Mouse (Mus musculus) megakaryocyte, embryonic 14.5 days (primary cell): ENCODE data around the gene Ube4b. TPM values are rescaled to one million over a fixed set of nuclear protein-coding genes. Genes with fewer than 3 reads are reported as not detected.

Experiments
- H3K27me3 ChIP-seq: replicated peaks from 2 replicates; pipeline ENCODE3; 2012; ENCODE audit warnings: inconsistent platforms
- H3K36me3 ChIP-seq: replicated peaks from 2 replicates; pipeline ENCODE3; 2012; ENCODE audit warnings: low read length, inconsistent platforms, mixed read lengths
- H3K4me1 ChIP-seq: 2 replicates; pipeline ENCODE4 v1.6.1; 2012; ENCODE audit warnings: inconsistent platforms
- H3K4me3 ChIP-seq: replicated peaks from 2 replicates; pipeline ENCODE3; 2012; ENCODE audit warnings: moderate library complexity, mild to moderate bottlenecking, inconsistent platforms
- H3K9me3 ChIP-seq: 2 replicates; pipeline ENCODE4 v1.6.1; 2012; ENCODE audit warnings: inconsistent platforms
- FLI1 ChIP-seq: IDR thresholded peaks from 2 replicates; pipeline ENCODE4 v1.6.1; 2012; ENCODE audit warnings: low read length, inconsistent platforms, mixed read lengths
- GATA1 ChIP-seq: IDR thresholded peaks from 3 replicates; pipeline ENCODE4 v1.6.1; 2012; ENCODE audit warnings: mixed read lengths, low read length, inconsistent platforms, borderline replicate concordance
- polyA plus RNA-seq: library from polyadenylated mRNA; stranded (reverse); fragments of >175 nt; gene quantifications from 2 replicates; pipeline ENCODE4 v1.2.3, GENCODE M21; 2012; ENCODE audit warnings: low replicate concordance; ENCODE audit not compliant: insufficient read depth

The Ube4b gene
- polyA plus RNA-seq, 1 experiment = 134 TPM

- H3K4me1 ChIP-seq = no peaks in the 10 kb centered on the region; the same call in 1 of the 2 replicates
- TF ChIP-seq FLI1 (no peak), GATA1 (no peak)
- peak overlapping the region; percentile 56 for H3K4me3 ChIP-seq
Observed at GRCm38 (mm10) chr4:149365702-149366370, 60.7 kb downstream of the Ube4b start.

GRCm38 (mm10) chr4:149364896-149365295 lies 61.7 kb downstream of the Ube4b start:
- Histone ChIP-seq H3K36me3 (peaks cover 99% of the 10 kb centered on the region), H3K4me3 (no peak overlapping the region), H3K9me3 (no peaks in the 10 kb centered on the region)

More at GRCm38 (mm10) chr4:149365702-149366370, 60.7 kb downstream of the Ube4b start:
- H3K36me3 ChIP-seq = peaks cover 96% of the 10 kb centered on the region
- no peaks in the 10 kb centered on the region for H3K27me3 ChIP-seq
- H3K9me3 ChIP-seq = peaks cover under 1% of the 10 kb centered on the region; the same call in 1 of the 2 replicates

GRCm38 (mm10) chr4:149361051-149361450 lies 65.5 kb downstream of the Ube4b start:
- TF ChIP-seq FLI1 (no peak), GATA1 (no peak)
- H3K4me1 ChIP-seq = no peaks in the 10 kb centered on the region; the same call in 1 of the 2 replicates
- H3K36me3 ChIP-seq = peaks cover 100% of the 10 kb centered on the region
- no peaks in the 10 kb centered on the region for H3K27me3 ChIP-seq
- no peaks in the 10 kb centered on the region for H3K9me3 ChIP-seq
- no peak overlapping the region for H3K4me3 ChIP-seq

More at GRCm38 (mm10) chr4:149364896-149365295, 61.7 kb downstream of the Ube4b start:
- TF ChIP-seq FLI1 (no peak), GATA1 (no peak)
- Histone ChIP-seq H3K27me3 (no peaks in the 10 kb centered on the region), H3K4me1 (no peaks in the 10 kb centered on the region; the same call in 1 of the 2 replicates)

GRCm38 (mm10) chr4:149360647-149361046 lies 65.9 kb downstream of the Ube4b start:
- Histone ChIP-seq H3K27me3 (no peaks in the 10 kb centered on the region), H3K4me1 (no peaks in the 10 kb centered on the region; the same call in 1 of the 2 replicates), H3K4me3 (peak overlapping the region; percentile 0), H3K9me3 (no peaks in the 10 kb centered on the region), H3K36me3 (peaks cover 100% of the 10 kb centered on the region)
- TF ChIP-seq FLI1 (no peak), GATA1 (no peak)

GRCm38 (mm10) chr4:149357982-149358381 lies 68.6 kb downstream of the Ube4b start:
- H3K27me3 ChIP-seq = no peaks in the 10 kb centered on the region
- H3K4me1 ChIP-seq = no peaks in the 10 kb centered on the region
- peaks cover 100% of the 10 kb centered on the region for H3K36me3 ChIP-seq
- TF ChIP-seq FLI1 (no peak), GATA1 (no peak)
- no peak overlapping the region for H3K4me3 ChIP-seq
- no peaks in the 10 kb centered on the region for H3K9me3 ChIP-seq

- Histone ChIP-seq H3K36me3 (peaks cover 99% of the 10 kb centered on the region), H3K4me3 (no peak overlapping the region), H3K4me1 (no peaks in the 10 kb centered on the region), H3K9me3 (no peaks in the 10 kb centered on the region), H3K27me3 (no peaks in the 10 kb centered on the region)
- TF ChIP-seq GATA1 (no peak), FLI1 (no peak)
Observed at GRCm38 (mm10) chr4:149354671-149355070, 71.9 kb downstream of the Ube4b start.

GRCm38 (mm10) chr4:149351596-149352150 lies 74.9 kb downstream of the Ube4b start:
- H3K4me3 ChIP-seq = no peak overlapping the region
- H3K4me1 ChIP-seq = no peaks in the 10 kb centered on the region
- H3K9me3 ChIP-seq = no peaks in the 10 kb centered on the region
- TF ChIP-seq FLI1 (no peak), GATA1 (no peak)
- no peaks in the 10 kb centered on the region for H3K27me3 ChIP-seq
- peaks cover 97% of the 10 kb centered on the region for H3K36me3 ChIP-seq

- H3K4me1 ChIP-seq = no peaks in the 10 kb centered on the region
- peaks cover 95% of the 10 kb centered on the region for H3K36me3 ChIP-seq
- TF ChIP-seq FLI1 (no peak), GATA1 (no peak)
- H3K4me3 ChIP-seq = no peak overlapping the region
- H3K27me3 ChIP-seq = no peaks in the 10 kb centered on the region
- no peaks in the 10 kb centered on the region for H3K9me3 ChIP-seq
Observed at GRCm38 (mm10) chr4:149348963-149349362, 77.6 kb downstream of the Ube4b start.

- Histone ChIP-seq H3K9me3 (no peaks in the 10 kb centered on the region), H3K4me3 (no peak overlapping the region), H3K36me3 (peaks cover 95% of the 10 kb centered on the region), H3K27me3 (no peaks in the 10 kb centered on the region), H3K4me1 (peaks cover 8% of the 10 kb centered on the region)
- no peak for TF ChIP-seq GATA1
- TF ChIP-seq FLI1 = no peak
Observed at GRCm38 (mm10) chr4:149345873-149346272, 80.7 kb downstream of the Ube4b start.

- Histone ChIP-seq H3K9me3 (no peaks in the 10 kb centered on the region), H3K4me1 (peaks cover 23% of the 10 kb centered on the region), H3K4me3 (no peak overlapping the region), H3K27me3 (no peaks in the 10 kb centered on the region), H3K36me3 (peaks cover 96% of the 10 kb centered on the region)
- TF ChIP-seq GATA1 (no peak), FLI1 (no peak)
Observed at GRCm38 (mm10) chr4:149344311-149344710, 82.2 kb downstream of the Ube4b start.
